Mouse (Mus musculus) kidney, embryonic 14.5 days (tissue): ENCODE measurements around the gene Ccdc171. TPM values are rescaled to one million over a fixed set of nuclear protein-coding genes. Genes with fewer than 3 reads are reported as not detected.

Experiments
- ATAC-seq: fragments of 200-750 bp; cut with Nextera tagmentation; 2 replicates; pipeline ENCODE4 v1.8.0; 2017; ENCODE audit warnings: moderate number of reproducible peaks, mild to moderate bottlenecking, moderate TSS enrichment, moderate library complexity; ENCODE audit not compliant: low FRiP score, low TSS enrichment
- H3K27ac ChIP-seq: fragments of 300-500 bp; sonication (generic); 2 replicates; pipeline ENCODE4 v1.5.1; 2014; ENCODE audit warnings: low read depth, mild to moderate bottlenecking, low read length, moderate library complexity, mixed read lengths
- H3K27me3 ChIP-seq: fragments of 300-500 bp; sonication (generic); 2 replicates; pipeline ENCODE4 v1.6.1; 2014; ENCODE audit warnings: mild to moderate bottlenecking, low read length; ENCODE audit not compliant: control insufficient read depth, insufficient read depth
- H3K36me3 ChIP-seq: fragments of 300-500 bp; sonication (generic); 2 replicates; pipeline ENCODE4 v1.6.1; 2014; ENCODE audit warnings: low read length, mixed read lengths; ENCODE audit not compliant: control insufficient read depth, insufficient read depth
- H3K4me1 ChIP-seq: fragments of 300-500 bp; sonication (generic); 2 replicates; pipeline ENCODE4 v1.6.1; 2014; ENCODE audit warnings: low read length, mixed read lengths; ENCODE audit not compliant: control insufficient read depth, insufficient read depth
- H3K4me2 ChIP-seq: fragments of 300-500 bp; sonication (generic); replicated peaks from 2 replicates; pipeline ENCODE4 v1.6.1; 2014; ENCODE audit warnings: low read depth, mild to moderate bottlenecking, low read length
- H3K4me3 ChIP-seq: fragments of 300-500 bp; sonication (generic); 2 replicates; pipeline ENCODE4 v1.5.1; 2014; ENCODE audit warnings: mild to moderate bottlenecking, low read length
- H3K9ac ChIP-seq: fragments of 300-500 bp; sonication (generic); 2 replicates; pipeline ENCODE4 v1.6.1; 2014; ENCODE audit warnings: low read depth, mild to moderate bottlenecking, low read length, moderate library complexity
- H3K9me3 ChIP-seq: fragments of 300-500 bp; sonication (generic); 2 replicates; pipeline ENCODE4 v1.6.1; 2016; ENCODE audit warnings: low read length; ENCODE audit not compliant: control insufficient read depth
- WGBS: fragments of 180-500 bp; shearing (Covaris S2); extraction: QIAGEN DNeasy Blood & Tissue Kit; methylation state at CpG from one replicate; pipeline ENCODE4 v1.1.7; 2014; 5-methylcytosine and 5-hydroxymethylcytosine counted together
- polyA plus RNA-seq: library from polyadenylated mRNA; unstranded; fragments of >200 nt; fragmentation: Nextera tagmentation; extraction: Ambion mirVana; gene quantifications from 2 replicates; pipeline ENCODE4 v1.2.1, GENCODE M21; 2014

The Ccdc171 gene
- polyA plus RNA-seq, 1 experiment from 2014 or later, result 3.9 TPM

GRCm38 (mm10) chr4:83829718-83830459 is 304.5 kb downstream of the Ccdc171 start:
- no peaks in the 10 kb centered on the region for H3K9me3 ChIP-seq
- no peak overlapping the region for H3K4me2 ChIP-seq
- H3K4me1 ChIP-seq, result no peaks in the 10 kb centered on the region
- no peak overlapping the region for H3K9ac ChIP-seq
- no peak overlapping the region for H3K27ac ChIP-seq
- no peaks in the 10 kb centered on the region for H3K27me3 ChIP-seq
- no peak for ATAC-seq
- H3K36me3 ChIP-seq, result no peaks in the 10 kb centered on the region
- H3K4me3 ChIP-seq, result no peak overlapping the region
- 89% methylated on average over 4 of the region's 4 CpGs for whole genome bisulfite sequencing

- H3K9me3 ChIP-seq, result no peaks in the 10 kb centered on the region
- no peak overlapping the region for H3K4me2 ChIP-seq
- H3K27me3 ChIP-seq, result no peaks in the 10 kb centered on the region
- no peak overlapping the region for H3K4me3 ChIP-seq
- peak; percentile 93 for ATAC-seq
- H3K27ac ChIP-seq, result no peak overlapping the region; the same call in 1 of the 2 replicates
- 42% methylated on average over 13 of the region's 13 CpGs for WGBS
- H3K36me3 ChIP-seq, result no peaks in the 10 kb centered on the region
- no peaks in the 10 kb centered on the region for H3K4me1 ChIP-seq
- no peak overlapping the region for H3K9ac ChIP-seq
Observed at GRCm38 (mm10) chr4:83830891-83831880, 305.8 kb downstream of the Ccdc171 start.

- no peak overlapping the region for H3K4me3 ChIP-seq
- no peaks in the 10 kb centered on the region for H3K36me3 ChIP-seq
- no peak overlapping the region for H3K9ac ChIP-seq
- no peaks in the 10 kb centered on the region for H3K4me1 ChIP-seq
- H3K27me3 ChIP-seq, result no peaks in the 10 kb centered on the region
- 54% methylated on average over 2 of the region's 2 CpGs for WGBS
- H3K27ac ChIP-seq, result no peak overlapping the region
- no peak for ATAC-seq
- H3K9me3 ChIP-seq, result no peaks in the 10 kb centered on the region
- no peak overlapping the region for H3K4me2 ChIP-seq
Observed at GRCm38 (mm10) chr4:83839077-83839476, 313.7 kb downstream of the Ccdc171 start.

- Histone ChIP-seq H3K9ac (no peak overlapping the region), H3K36me3 (no peaks in the 10 kb centered on the region), H3K27ac (no peak overlapping the region), H3K4me2 (no peak overlapping the region), H3K9me3 (no peaks in the 10 kb centered on the region), H3K4me3 (no peak overlapping the region), H3K27me3 (no peaks in the 10 kb centered on the region), H3K4me1 (no peaks in the 10 kb centered on the region)
- ATAC-seq, result peak; percentile 52; the same call in 1 of the 2 replicates
- WGBS, result 50% methylated on average over 7 of the region's 7 CpGs
Observed at GRCm38 (mm10) chr4:83846304-83846703, 321.0 kb downstream of the Ccdc171 start.

- no peaks in the 10 kb centered on the region for H3K27me3 ChIP-seq
- no peak for ATAC-seq
- 86% methylated on average over 5 of the region's 5 CpGs for WGBS
Observed at GRCm38 (mm10) chr4:83853885-83854284, 328.5 kb downstream of the Ccdc171 start.

GRCm38 (mm10) chr4:83861706-83862105 is 336.4 kb downstream of the Ccdc171 start:
- no peak for ATAC-seq
- Histone ChIP-seq H3K4me3 (no peak overlapping the region), H3K36me3 (no peaks in the 10 kb centered on the region), H3K9ac (no peak overlapping the region), H3K9me3 (no peaks in the 10 kb centered on the region), H3K27me3 (no peaks in the 10 kb centered on the region), H3K4me1 (no peaks in the 10 kb centered on the region), H3K27ac (no peak overlapping the region), H3K4me2 (no peak overlapping the region)
- 51% methylated on average over 3 of the region's 3 CpGs for WGBS

More at GRCm38 (mm10) chr4:83853885-83854284, 328.5 kb downstream of the Ccdc171 start:
- Histone ChIP-seq H3K4me2 (no peak overlapping the region), H3K9me3 (no peaks in the 10 kb centered on the region), H3K27ac (no peak overlapping the region), H3K4me1 (no peaks in the 10 kb centered on the region), H3K9ac (no peak overlapping the region), H3K36me3 (no peaks in the 10 kb centered on the region), H3K4me3 (no peak overlapping the region)

GRCm38 (mm10) chr4:83862295-83862694 is 336.9 kb downstream of the Ccdc171 start:
- H3K4me1 ChIP-seq, result no peaks in the 10 kb centered on the region
- WGBS, result 73% methylated on average over 7 of the region's 7 CpGs
- no peak overlapping the region for H3K27ac ChIP-seq
- H3K9me3 ChIP-seq, result no peaks in the 10 kb centered on the region
- no peak overlapping the region for H3K4me3 ChIP-seq
- H3K4me2 ChIP-seq, result no peak overlapping the region
- H3K36me3 ChIP-seq, result no peaks in the 10 kb centered on the region
- ATAC-seq, result no peak
- H3K27me3 ChIP-seq, result no peaks in the 10 kb centered on the region
- no peak overlapping the region for H3K9ac ChIP-seq

GRCm38 (mm10) chr4:83876600-83876999 is 351.3 kb downstream of the Ccdc171 start:
- 65% methylated on average over 7 of the region's 7 CpGs for WGBS
- no peaks in the 10 kb centered on the region for H3K27me3 ChIP-seq
- no peak overlapping the region for H3K9ac ChIP-seq
- no peak overlapping the region for H3K27ac ChIP-seq
- no peaks in the 10 kb centered on the region for H3K4me1 ChIP-seq
- no peak for ATAC-seq
- no peak overlapping the region for H3K4me3 ChIP-seq
- H3K36me3 ChIP-seq, result no peaks in the 10 kb centered on the region
- no peak overlapping the region for H3K4me2 ChIP-seq
- H3K9me3 ChIP-seq, result no peaks in the 10 kb centered on the region

- H3K4me2 ChIP-seq, result no peak overlapping the region
- no peak overlapping the region for H3K9ac ChIP-seq
- H3K27ac ChIP-seq, result no peak overlapping the region
- H3K4me3 ChIP-seq, result no peak overlapping the region
- WGBS, result 46% methylated on average over 8 of the region's 8 CpGs
- H3K4me1 ChIP-seq, result no peaks in the 10 kb centered on the region
- no peaks in the 10 kb centered on the region for H3K9me3 ChIP-seq
- no peaks in the 10 kb centered on the region for H3K36me3 ChIP-seq
- H3K27me3 ChIP-seq, result no peaks in the 10 kb centered on the region
- peak; percentile 78 for ATAC-seq
Observed at GRCm38 (mm10) chr4:83878236-83878635, 352.9 kb downstream of the Ccdc171 start.
